Mouse (Mus musculus) stomach, postnatal 0 days (tissue): ENCODE data around the gene Dennd4b.

Experiments used
- CTCF ChIP-seq: IDR thresholded peaks from 2 replicates; pipeline ENCODE4 v1.5.1; 2016; ENCODE audit warnings: antibody characterized with exemption, low read depth, mild to moderate bottlenecking, moderate library complexity
- EP300 ChIP-seq: optimal IDR thresholded peaks from 2 replicates; pipeline ENCODE3; 2016; ENCODE audit warnings: antibody characterized with exemption

DNA sequence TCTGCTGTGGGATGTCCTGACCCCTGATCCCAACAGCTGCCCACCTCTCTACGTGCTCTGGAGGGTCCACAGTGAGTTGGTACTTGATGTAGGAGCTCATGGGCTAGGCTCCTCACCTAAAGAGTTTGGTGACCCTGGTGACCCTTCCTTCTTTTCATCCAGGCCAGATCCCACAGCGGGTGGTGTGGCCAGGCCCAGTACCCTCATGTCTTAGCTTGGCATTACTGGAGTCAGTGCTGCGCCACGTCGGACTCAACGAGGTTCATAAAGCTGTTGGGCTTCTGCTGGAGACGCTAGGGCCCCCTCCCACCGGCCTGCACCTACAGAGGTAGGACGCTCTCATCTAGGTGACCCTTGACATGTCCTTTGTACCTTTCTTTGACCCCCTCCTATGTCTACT is 14.2 kb downstream of the Dennd4b start:
- no peak for TF ChIP-seq CTCF
- no peak for TF ChIP-seq EP300
